Mouse (Mus musculus) limb, embryonic 10.5 days (tissue): ENCODE data around the gene Rapgef4. TPM values are rescaled to one million over a fixed set of nuclear protein-coding genes. Genes with fewer than 3 reads are reported as not detected.
A peak's percentile ranks its signal among the peaks of the same experiment; 100 is the strongest.

Experiments
- DNase-seq: peaks from one replicate; pipeline ENCODE4 v3.0.0-alpha.2; 2017; ENCODE audit warnings: low spot score
- H3K27ac ChIP-seq: fragments of 300-500 bp; sonication (generic); 2 replicates; pipeline ENCODE4 v1.5.1; 2016; ENCODE audit warnings: mild to moderate bottlenecking
- H3K27me3 ChIP-seq: fragments of 300-500 bp; sonication (generic); 2 replicates; pipeline ENCODE4 v1.6.1; 2016; ENCODE audit warnings: low read depth, mild to moderate bottlenecking; ENCODE audit not compliant: poor library complexity, severe bottlenecking
- H3K36me3 ChIP-seq: fragments of 300-500 bp; sonication (generic); 2 replicates; pipeline ENCODE4 v1.6.1; 2016; ENCODE audit warnings: mild to moderate bottlenecking, moderate library complexity
- H3K4me1 ChIP-seq: fragments of 300-500 bp; sonication (generic); 2 replicates; pipeline ENCODE4 v1.6.1; 2016
- H3K4me3 ChIP-seq: fragments of 300-500 bp; sonication (generic); 2 replicates; pipeline ENCODE4 v1.5.1; 2016; ENCODE audit warnings: mild to moderate bottlenecking, moderate library complexity
- H3K9me3 ChIP-seq: fragments of 300-500 bp; sonication (generic); replicated peaks from 2 replicates; pipeline ENCODE4 v1.6.1; 2016; ENCODE audit warnings: mild to moderate bottlenecking
- WGBS: fragments of 180-500 bp; shearing (Covaris S2); methylation state at CpG from one replicate; pipeline ENCODE4 v1.1.7; 2016; 5-methylcytosine and 5-hydroxymethylcytosine counted together
- polyA plus RNA-seq: library from polyadenylated mRNA; unstranded; fragments of >200 nt; fragmentation: Nextera tagmentation; extraction: Ambion mirVana; gene quantifications from 2 replicates; pipeline ENCODE4 v1.2.1, GENCODE M21; 2016

Gene Rapgef4
- polyA plus RNA-seq, 1 experiment from 2014 or later, result 1.6 TPM

GRCm38 (mm10) chr2:72158691-72159225 lies 177.7 kb downstream of the Rapgef4 start:
- 90% methylated on average over 10 of the region's 10 CpGs for WGBS
- no peak for DNase-seq
- no peak overlapping the region for H3K27ac ChIP-seq

GRCm38 (mm10) chr2:72159281-72159680 lies 178.2 kb downstream of the Rapgef4 start:
- Histone ChIP-seq H3K36me3 (no peaks in the 10 kb centered on the region), H3K27me3 (no peaks in the 10 kb centered on the region), H3K4me1 (peaks cover 9% of the 10 kb centered on the region), H3K4me3 (no peak overlapping the region), H3K9me3 (no peaks in the 10 kb centered on the region), H3K27ac (no peak overlapping the region)
- WGBS, result 80% methylated on average over 6 of the region's 6 CpGs
- DNase-seq, result no peak

More at GRCm38 (mm10) chr2:72158691-72159225, 177.7 kb downstream of the Rapgef4 start:
- Histone ChIP-seq H3K9me3 (no peaks in the 10 kb centered on the region), H3K27me3 (no peaks in the 10 kb centered on the region), H3K4me1 (peaks cover 9% of the 10 kb centered on the region), H3K36me3 (no peaks in the 10 kb centered on the region), H3K4me3 (no peak overlapping the region)

- Histone ChIP-seq H3K27ac (no peak overlapping the region), H3K36me3 (no peaks in the 10 kb centered on the region), H3K4me1 (peaks cover 24% of the 10 kb centered on the region), H3K27me3 (no peaks in the 10 kb centered on the region), H3K4me3 (no peak overlapping the region), H3K9me3 (no peaks in the 10 kb centered on the region)
- no peak for DNase-seq
- WGBS, result 87% methylated on average over 5 of the region's 5 CpGs
Measured at GRCm38 (mm10) chr2:72165136-72165854, 184.3 kb downstream of the Rapgef4 start.

GRCm38 (mm10) chr2:72169451-72170100 lies 188.5 kb downstream of the Rapgef4 start:
- Histone ChIP-seq H3K27ac (0 out of 2 replicates have a peak overlapping the region, but pooled peaks have one; percentile 40), H3K9me3 (no peaks in the 10 kb centered on the region), H3K4me1 (peaks cover 24% of the 10 kb centered on the region), H3K27me3 (no peaks in the 10 kb centered on the region), H3K4me3 (no peak overlapping the region), H3K36me3 (no peaks in the 10 kb centered on the region)
- 65% methylated on average over 9 of the region's 9 CpGs for WGBS
- DNase-seq, result no peak

GRCm38 (mm10) chr2:72170546-72170945 lies 189.5 kb downstream of the Rapgef4 start:
- no peak for DNase-seq
- no peak overlapping the region for H3K4me3 ChIP-seq
- no peaks in the 10 kb centered on the region for H3K27me3 ChIP-seq
- no peaks in the 10 kb centered on the region for H3K36me3 ChIP-seq
- H3K27ac ChIP-seq, result no peak overlapping the region
- H3K4me1 ChIP-seq, result peaks cover 24% of the 10 kb centered on the region
- H3K9me3 ChIP-seq, result no peaks in the 10 kb centered on the region
- 88% methylated on average over 8 of the region's 8 CpGs for WGBS

GRCm38 (mm10) chr2:72171204-72171603 lies 190.2 kb downstream of the Rapgef4 start:
- H3K27me3 ChIP-seq, result no peaks in the 10 kb centered on the region
- H3K4me3 ChIP-seq, result no peak overlapping the region
- H3K4me1 ChIP-seq, result peaks cover 29% of the 10 kb centered on the region
- 93% methylated on average over 5 of the region's 5 CpGs for WGBS
- H3K36me3 ChIP-seq, result no peaks in the 10 kb centered on the region
- H3K9me3 ChIP-seq, result no peaks in the 10 kb centered on the region
- no peak for DNase-seq
- H3K27ac ChIP-seq, result no peak overlapping the region

- WGBS, result 86% methylated on average over 3 of the region's 3 CpGs
- no peaks in the 10 kb centered on the region for H3K36me3 ChIP-seq
- peaks cover 26% of the 10 kb centered on the region for H3K4me1 ChIP-seq
- H3K9me3 ChIP-seq, result no peaks in the 10 kb centered on the region
- H3K27me3 ChIP-seq, result no peaks in the 10 kb centered on the region
- no peak overlapping the region for H3K4me3 ChIP-seq
- no peak overlapping the region for H3K27ac ChIP-seq
- DNase-seq, result no peak
Measured at GRCm38 (mm10) chr2:72173010-72173409, 192.0 kb downstream of the Rapgef4 start.

- H3K4me3 ChIP-seq, result no peak overlapping the region
- H3K9me3 ChIP-seq, result no peaks in the 10 kb centered on the region
- H3K27ac ChIP-seq, result no peak overlapping the region
- no peaks in the 10 kb centered on the region for H3K27me3 ChIP-seq
- peaks cover 23% of the 10 kb centered on the region for H3K4me1 ChIP-seq
- H3K36me3 ChIP-seq, result no peaks in the 10 kb centered on the region
- WGBS, result 31% methylated on average over 4 of the region's 4 CpGs
- no peak for DNase-seq
Measured at GRCm38 (mm10) chr2:72173844-72174243, 192.8 kb downstream of the Rapgef4 start.

- no peaks in the 10 kb centered on the region for H3K9me3 ChIP-seq
- no peaks in the 10 kb centered on the region for H3K27me3 ChIP-seq
- no peak for DNase-seq
- H3K4me3 ChIP-seq, result no peak overlapping the region
- H3K27ac ChIP-seq, result no peak overlapping the region
- H3K4me1 ChIP-seq, result peaks cover 10% of the 10 kb centered on the region
- 80% methylated on average over 7 of the region's 7 CpGs for WGBS
- H3K36me3 ChIP-seq, result no peaks in the 10 kb centered on the region
Measured at GRCm38 (mm10) chr2:72175536-72175935, 194.5 kb downstream of the Rapgef4 start.

GRCm38 (mm10) chr2:72175971-72176370 lies 194.9 kb downstream of the Rapgef4 start:
- WGBS, result 24% methylated on average over 5 of the region's 5 CpGs
- Histone ChIP-seq H3K9me3 (no peaks in the 10 kb centered on the region), H3K27me3 (no peaks in the 10 kb centered on the region), H3K27ac (peak overlapping the region; percentile 36; the same call in 1 of the 2 replicates), H3K36me3 (no peaks in the 10 kb centered on the region), H3K4me1 (peaks cover 10% of the 10 kb centered on the region), H3K4me3 (no peak overlapping the region)
- DNase-seq, result no peak

GRCm38 (mm10) chr2:72177214-72178023 lies 196.4 kb downstream of the Rapgef4 start:
- Histone ChIP-seq H3K4me3 (no peak overlapping the region), H3K4me1 (peaks cover 10% of the 10 kb centered on the region), H3K27me3 (no peaks in the 10 kb centered on the region), H3K36me3 (no peaks in the 10 kb centered on the region), H3K9me3 (no peaks in the 10 kb centered on the region), H3K27ac (no peak overlapping the region)
- WGBS, result 75% methylated on average over 6 of the region's 6 CpGs
- no peak for DNase-seq

GRCm38 (mm10) chr2:72178025-72178424 lies 197.0 kb downstream of the Rapgef4 start:
- H3K27me3 ChIP-seq, result no peaks in the 10 kb centered on the region
- no peak overlapping the region for H3K4me3 ChIP-seq
- no peak for DNase-seq
- H3K4me1 ChIP-seq, result peaks cover 10% of the 10 kb centered on the region
- H3K36me3 ChIP-seq, result no peaks in the 10 kb centered on the region
- H3K27ac ChIP-seq, result no peak overlapping the region
- H3K9me3 ChIP-seq, result no peaks in the 10 kb centered on the region
- WGBS, result 92% methylated on average over 4 of the region's 4 CpGs
